Mouse (Mus musculus): Measurements from ENCODE around the gene Pla1a.

Pla1a gene

GRCm38 (mm10) chr16:38388757-38389156 lies 44.2 kb downstream of the Pla1a start:
- DNase-seq (ENCODE audit: low read depth), result no peak

GRCm38 (mm10) chr16:38387389-38387788 lies 45.6 kb downstream of the Pla1a start:
- no peak for DNase-seq (ENCODE audit: low read depth)

- DNase-seq (ENCODE audit: low read depth), result no peak
These were observed 47.2 kb downstream of the Pla1a start for GRCm38 (mm10) chr16:38385700-38386099.

- DNase-seq (ENCODE audit: low read depth), result no peak
These were observed 47.7 kb downstream of the Pla1a start for GRCm38 (mm10) chr16:38385184-38385634.

- DNase-seq (ENCODE audit: low read depth), result no peak
These were observed 49.3 kb downstream of the Pla1a start for GRCm38 (mm10) chr16:38383683-38384082.

GRCm38 (mm10) chr16:38379926-38380325 lies 53.0 kb downstream of the Pla1a start:
- no peak for DNase-seq (ENCODE audit: low read depth)

GRCm38 (mm10) chr16:38379493-38379892 lies 53.5 kb downstream of the Pla1a start:
- DNase-seq (ENCODE audit: low read depth), result no peak

GRCm38 (mm10) chr16:38379088-38379487 lies 53.9 kb downstream of the Pla1a start:
- no peak for DNase-seq (ENCODE audit: low read depth)

- no peak for DNase-seq (ENCODE audit: low read depth)
These were observed 54.4 kb downstream of the Pla1a start for GRCm38 (mm10) chr16:38378591-38378990.

- no peak for DNase-seq (ENCODE audit: low read depth)
These were observed 55.4 kb downstream of the Pla1a start for GRCm38 (mm10) chr16:38377546-38377945.

GRCm38 (mm10) chr16:38376841-38377249 lies 56.1 kb downstream of the Pla1a start:
- DNase-seq (ENCODE audit: low read depth), result no peak

GRCm38 (mm10) chr16:38376163-38376840 lies 56.6 kb downstream of the Pla1a start:
- peak; percentile 48 for DNase-seq (ENCODE audit: low read depth)

GRCm38 (mm10) chr16:38375182-38375581 lies 57.8 kb downstream of the Pla1a start:
- DNase-seq (ENCODE audit: low read depth), result no peak

- peak; percentile 10 for DNase-seq (ENCODE audit: low read depth)
These were observed 58.4 kb downstream of the Pla1a start for GRCm38 (mm10) chr16:38374379-38375140.

GRCm38 (mm10) chr16:38373941-38374340 lies 59.0 kb downstream of the Pla1a start:
- DNase-seq (ENCODE audit: low read depth), result no peak

- no peak for DNase-seq (ENCODE audit: low read depth)
These were observed 59.5 kb downstream of the Pla1a start for GRCm38 (mm10) chr16:38373439-38373838.

- DNase-seq (ENCODE audit: low read depth), result no peak
These were observed 60.1 kb downstream of the Pla1a start for GRCm38 (mm10) chr16:38372876-38373275.

- DNase-seq (ENCODE audit: low read depth), result no peak
These were observed 61.1 kb downstream of the Pla1a start for GRCm38 (mm10) chr16:38371705-38372296.

- DNase-seq (ENCODE audit: low read depth), result no peak
These were observed 62.1 kb downstream of the Pla1a start for GRCm38 (mm10) chr16:38370633-38371374.

GRCm38 (mm10) chr16:38369992-38370484 lies 62.9 kb downstream of the Pla1a start:
- no peak for DNase-seq (ENCODE audit: low read depth)

GRCm38 (mm10) chr16:38369431-38369830 lies 63.5 kb downstream of the Pla1a start:
- no peak for DNase-seq (ENCODE audit: low read depth)

- no peak for DNase-seq (ENCODE audit: low read depth)
These were observed 63.9 kb downstream of the Pla1a start for GRCm38 (mm10) chr16:38369000-38369399.
